Mouse (Mus musculus) spleen, adult 2 months (tissue): ENCODE results near the gene Nae1. TPM values are rescaled to one million over a fixed set of nuclear protein-coding genes. Genes with fewer than 3 reads are reported as not detected.

Experiments
- DNase-seq, 2 experiments: peaks; one replicate each; pipeline versions ENCODE4 v3.0.0 to v3.0.0-alpha.2; 2012 to 2021; ENCODE audit warnings: low spot score in 2 of 2, low read depth in 1 of 2
- H3K27ac ChIP-seq: fragments of 200-500 bp; 2 replicates; pipeline ENCODE4 v1.5.1; 2012; ENCODE audit warnings: low read length, inconsistent platforms; ENCODE audit not compliant: insufficient read depth
- H3K27me3 ChIP-seq: fragments of 200-500 bp; 2 replicates; pipeline ENCODE4 v1.6.1; 2012; ENCODE audit warnings: mild to moderate bottlenecking, moderate library complexity, low read length, inconsistent platforms; ENCODE audit not compliant: control insufficient read depth, insufficient read depth
- H3K36me3 ChIP-seq: fragments of 200-500 bp; 2 replicates; pipeline ENCODE4 v1.6.1; 2012; ENCODE audit warnings: mild to moderate bottlenecking, low read length, inconsistent platforms; ENCODE audit not compliant: control insufficient read depth, insufficient read depth
- H3K4me1 ChIP-seq: fragments of 200-500 bp; 2 replicates; pipeline ENCODE4 v1.6.1; 2011; ENCODE audit warnings: inconsistent platforms; ENCODE audit not compliant: control insufficient read depth, insufficient read depth, insufficient read length
- H3K4me3 ChIP-seq: fragments of 200-500 bp; 2 replicates; pipeline ENCODE4 v1.5.1; 2011; ENCODE audit warnings: mild to moderate bottlenecking, inconsistent platforms; ENCODE audit not compliant: insufficient read depth, insufficient read length; ENCODE audit errors: extremely low read depth
- CTCF ChIP-seq: fragments of 200-500 bp; IDR thresholded peaks from 2 replicates; pipeline ENCODE4 v1.5.1; 2011; ENCODE audit warnings: mild to moderate bottlenecking, inconsistent platforms; ENCODE audit not compliant: insufficient read depth, insufficient read length, insufficient replicate concordance; ENCODE audit errors: extremely low read depth
- POLR2A ChIP-seq: fragments of 200-500 bp; IDR thresholded peaks from 2 replicates; pipeline ENCODE4 v1.6.1; 2011; ENCODE audit warnings: low read depth, low read length, inconsistent platforms
- WGBS: fragments of 180-500 bp; shearing (Covaris S2); methylation state at CpG from one replicate; pipeline ENCODE4 v1.1.7; 2018; 5-methylcytosine and 5-hydroxymethylcytosine counted together
- polyA plus RNA-seq: library from polyadenylated mRNA; depleted of rRNA; stranded (reverse); fragments of >200 nt; gene quantifications from 2 replicates; pipeline ENCODE4 v1.2.3, GENCODE M21; 2012

The Nae1 gene
- polyA plus RNA-seq, 1 experiment: 6.6 TPM

DNA sequence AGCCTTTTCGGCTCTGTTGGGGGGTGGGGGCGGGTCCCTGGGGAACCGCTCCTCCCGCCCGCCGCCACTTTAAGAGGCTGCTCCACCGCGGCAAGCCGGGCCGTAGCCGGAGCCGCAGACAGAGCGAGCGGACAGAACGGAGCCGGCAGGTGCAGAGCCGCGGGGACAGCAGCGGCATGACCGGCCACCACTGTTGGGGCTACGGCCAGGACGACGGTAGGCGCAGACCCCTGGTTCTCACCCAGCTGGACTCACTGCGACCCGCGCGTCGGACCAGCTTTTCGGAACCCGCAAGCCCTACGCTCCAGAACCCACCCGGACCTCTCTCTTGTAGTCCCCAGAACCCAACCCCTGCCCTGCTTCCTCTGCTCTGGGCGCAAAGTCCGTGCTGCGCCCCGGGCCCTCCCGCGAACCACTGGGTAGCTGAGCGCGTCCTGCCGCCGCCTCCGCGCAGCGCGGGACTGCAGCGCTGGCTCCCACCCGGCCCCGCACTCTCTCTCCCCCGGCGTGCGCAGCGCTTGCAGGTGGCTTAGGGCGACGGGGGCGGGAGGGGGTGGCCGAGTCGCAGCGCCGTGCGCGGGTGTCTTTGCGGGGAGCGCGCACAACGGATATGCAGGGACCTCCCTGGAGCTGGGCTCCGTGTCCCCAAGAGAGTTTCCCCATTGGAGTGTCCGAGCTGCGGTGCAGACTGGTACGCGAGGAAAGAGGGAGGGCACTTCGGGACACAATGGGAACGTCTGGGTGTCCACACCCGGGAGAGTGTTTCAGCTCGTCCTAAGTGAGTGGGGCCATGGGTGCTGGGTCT is 6.5 kb upstream of the Nae1 start:
- Histone ChIP-seq H3K27ac (no peak overlapping the region), H3K36me3 (no peaks in the 10 kb centered on the region), H3K4me3 (peak overlapping the region; percentile 30; the same call in 1 of the 2 replicates), H3K4me1 (peaks cover 9% of the 10 kb centered on the region), H3K27me3 (peaks cover 20% of the 10 kb centered on the region)
- whole genome bisulfite sequencing: 3% methylated on average over 76 of the region's 76 CpGs
- no peak for DNase-seq
- TF ChIP-seq CTCF: no peak
- no peak for TF ChIP-seq POLR2A

DNA sequence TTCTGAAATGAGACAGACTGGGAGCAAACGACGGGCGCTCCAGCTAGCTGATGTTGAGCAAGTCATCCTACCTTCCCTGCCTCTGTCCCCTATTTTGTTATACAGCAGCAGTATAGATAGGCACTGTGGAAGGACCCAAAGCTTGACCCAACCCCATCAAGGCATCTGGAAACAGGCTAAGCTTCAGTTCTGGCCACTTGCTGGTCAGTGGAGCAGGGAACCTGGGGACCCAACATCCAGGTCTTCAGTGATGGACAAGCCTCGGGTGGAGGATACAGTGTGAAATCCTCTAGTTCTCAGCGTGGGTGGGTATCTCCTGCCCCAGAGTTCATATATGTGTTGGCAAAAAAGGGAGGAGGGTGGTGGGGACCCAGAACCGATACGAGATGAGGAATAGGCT is 5.8 kb upstream of the Nae1 start:
- no peak overlapping the region for H3K4me3 ChIP-seq
- no peak for DNase-seq
- peaks cover 12% of the 10 kb centered on the region for H3K4me1 ChIP-seq
- no peak overlapping the region for H3K27ac ChIP-seq
- WGBS: 61% methylated on average over 7 of the region's 7 CpGs
- TF ChIP-seq CTCF (no peak), POLR2A (no peak)
- peaks cover 20% of the 10 kb centered on the region for H3K27me3 ChIP-seq
- no peaks in the 10 kb centered on the region for H3K36me3 ChIP-seq

DNA sequence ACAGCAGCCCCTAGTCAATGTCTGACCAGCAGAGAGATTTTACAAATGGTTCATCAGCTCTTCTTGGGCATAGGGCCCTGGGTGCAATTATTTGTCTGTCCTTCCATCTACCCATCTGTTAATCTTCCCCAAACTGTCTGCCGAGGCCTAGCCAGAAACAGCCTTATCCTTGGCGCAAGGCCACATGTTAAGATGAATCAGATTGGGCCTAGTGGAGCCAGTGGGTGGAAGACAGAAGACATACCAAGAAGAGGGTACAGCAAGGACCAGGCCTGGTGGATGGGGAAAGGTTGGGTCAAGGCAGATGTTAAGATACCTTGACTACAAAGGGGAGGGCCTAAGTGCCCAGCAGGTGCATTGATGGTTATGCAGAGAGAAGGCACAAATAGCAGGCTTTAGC is 5.1 kb upstream of the Nae1 start:
- DNase-seq: no peak
- 95% methylated on average over 2 of the region's 2 CpGs for WGBS

DNA sequence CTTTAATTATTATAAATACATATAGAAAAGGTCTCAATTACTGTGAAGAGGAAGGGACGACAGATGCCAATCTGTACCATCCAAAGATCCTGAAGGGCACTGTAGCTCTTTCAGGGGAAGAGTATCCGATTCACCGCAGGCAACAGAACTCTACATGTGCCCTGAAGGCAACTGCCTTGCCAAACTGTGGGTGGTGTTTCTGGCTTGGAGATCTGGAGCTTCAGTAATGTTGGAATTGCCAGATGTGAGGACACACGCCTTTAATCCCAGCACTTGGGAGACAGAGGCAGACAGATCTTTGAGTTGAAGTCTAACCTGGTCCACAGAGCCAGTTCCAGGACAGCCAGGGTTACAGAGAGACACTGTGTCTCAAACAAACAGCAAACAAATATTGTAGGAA is 4.5 kb upstream of the Nae1 start:
- no peak overlapping the region for H3K4me3 ChIP-seq
- DNase-seq: no peak
- no peaks in the 10 kb centered on the region for H3K36me3 ChIP-seq
- peaks cover 20% of the 10 kb centered on the region for H3K27me3 ChIP-seq
- TF ChIP-seq CTCF (no peak), POLR2A (no peak)
- H3K4me1 ChIP-seq: peaks cover 12% of the 10 kb centered on the region
- WGBS: 94% methylated on average over 4 of the region's 4 CpGs
- H3K27ac ChIP-seq: no peak overlapping the region

More for the DNA sequence above, 5.1 kb upstream of the Nae1 start:
- Histone ChIP-seq H3K4me1 (peaks cover 12% of the 10 kb centered on the region), H3K4me3 (no peak overlapping the region), H3K36me3 (no peaks in the 10 kb centered on the region), H3K27me3 (peaks cover 20% of the 10 kb centered on the region), H3K27ac (no peak overlapping the region)
- TF ChIP-seq POLR2A (no peak), CTCF (no peak)

DNA sequence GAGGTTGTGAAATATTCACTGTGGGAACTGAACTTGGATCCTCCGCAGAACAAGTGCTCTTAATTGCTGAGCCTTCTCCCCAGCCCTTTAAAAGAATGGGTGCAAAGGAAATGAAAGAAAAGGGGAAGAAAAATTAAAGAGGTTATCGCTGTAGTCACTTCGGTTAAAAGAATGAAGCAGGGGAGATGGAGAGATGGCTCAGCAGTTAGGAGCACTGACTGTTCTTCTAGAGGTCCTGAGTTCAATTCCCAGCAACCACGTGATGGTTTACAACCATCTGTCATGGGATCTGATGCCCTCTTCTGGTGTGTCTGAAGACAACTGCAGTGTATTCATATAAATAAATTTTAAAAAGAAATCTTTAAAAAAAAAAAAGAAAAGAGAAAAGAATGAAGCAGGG is 1.6 kb upstream of the Nae1 start:
- Histone ChIP-seq H3K4me3 (no peak overlapping the region), H3K27me3 (peaks cover 6% of the 10 kb centered on the region), H3K4me1 (peaks cover 13% of the 10 kb centered on the region), H3K27ac (no peak overlapping the region), H3K36me3 (no peaks in the 10 kb centered on the region)
- TF ChIP-seq CTCF (no peak), POLR2A (no peak)
- DNase-seq: no peak
- WGBS: 70% methylated on average over 4 of the region's 4 CpGs

DNA sequence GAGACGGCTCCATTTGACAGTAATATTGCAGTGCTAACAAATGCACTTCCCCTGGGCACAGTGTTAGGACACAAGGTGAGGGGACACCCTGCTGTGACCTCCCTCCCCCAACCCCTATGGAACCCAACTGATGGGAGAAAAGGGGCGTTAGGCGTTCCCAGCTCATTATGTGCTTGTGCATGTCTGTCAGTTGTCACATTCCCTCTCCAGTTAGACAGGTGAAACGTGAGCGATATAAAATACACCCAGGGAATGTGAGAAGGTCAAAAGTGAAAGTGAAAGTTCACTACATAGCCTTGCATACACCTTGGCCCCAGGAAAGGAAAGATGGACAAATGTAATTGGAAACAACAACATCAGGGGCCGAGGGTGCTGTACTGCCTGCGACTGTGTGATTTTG is 941 bp upstream of the Nae1 start:
- 10% methylated on average over 7 of the region's 7 CpGs for WGBS
- no peaks in the 10 kb centered on the region for H3K36me3 ChIP-seq
- no peak for TF ChIP-seq POLR2A
- no peak for TF ChIP-seq CTCF
- H3K27me3 ChIP-seq: no peaks in the 10 kb centered on the region
- H3K4me1 ChIP-seq: peaks cover 8% of the 10 kb centered on the region
- H3K4me3 ChIP-seq: peak overlapping the region; percentile 59
- DNase-seq: no peak
- no peak overlapping the region for H3K27ac ChIP-seq

DNA sequence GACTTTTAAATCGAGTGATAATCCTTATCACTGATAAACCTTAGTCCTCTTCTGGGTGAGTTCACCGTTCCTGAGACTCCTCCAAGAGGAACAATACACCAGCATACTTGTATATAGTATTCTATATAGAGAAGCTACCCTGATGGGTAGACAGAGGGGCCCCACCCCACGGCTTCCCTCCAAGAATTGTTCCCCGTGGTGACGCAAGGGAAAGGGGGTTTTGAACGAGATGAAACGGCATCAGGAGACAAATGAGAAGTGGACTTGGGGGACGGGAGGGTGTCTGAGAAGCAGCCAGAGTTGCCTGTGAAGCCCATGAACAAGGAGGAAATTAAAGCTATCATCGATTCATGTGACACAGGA is 323 bp upstream of the Nae1 start:
- Histone ChIP-seq H3K27ac (peak overlapping the region; percentile 6; the same call in 1 of the 2 replicates), H3K36me3 (no peaks in the 10 kb centered on the region; the same call in none of the 2 replicates), H3K27me3 (no peaks in the 10 kb centered on the region), H3K4me1 (peaks cover 8% of the 10 kb centered on the region), H3K4me3 (peak overlapping the region; percentile 59)
- WGBS: 1% methylated on average over 9 of the region's 9 CpGs
- TF ChIP-seq POLR2A (no peak), CTCF (no peak)
- peak in 1 of 2 experiments; percentile 30 for DNase-seq
